Mouse (Mus musculus): Measurements from ENCODE around the gene Rgs7. TPM values are rescaled to one million over a fixed set of nuclear protein-coding genes. Genes with fewer than 3 reads are reported as not detected.

Gene Rgs7
- polyA plus RNA-seq, 1 experiment, result 0.42 TPM

GRCm38 (mm10) chr1:175385581-175386235 is 106.6 kb downstream of the Rgs7 start:
- Histone ChIP-seq H3K4me1 (ENCODE audit: control insufficient read depth, insufficient read depth, low read length) (no peaks in the 10 kb centered on the region), H3K27ac (ENCODE audit: insufficient read depth, low read length) (no peak overlapping the region), H3K4me3 (ENCODE audit: insufficient read depth, low read length) (no peak overlapping the region)
- no peak for TF ChIP-seq CTCF (IDR thresholded peaks at IDR 0.05; ENCODE audit: borderline replicate concordance, insufficient read depth, low read length)
- TF ChIP-seq POLR2A (IDR thresholded peaks at IDR 0.05; ENCODE audit: low read depth, low read length), result no peak

DNA sequence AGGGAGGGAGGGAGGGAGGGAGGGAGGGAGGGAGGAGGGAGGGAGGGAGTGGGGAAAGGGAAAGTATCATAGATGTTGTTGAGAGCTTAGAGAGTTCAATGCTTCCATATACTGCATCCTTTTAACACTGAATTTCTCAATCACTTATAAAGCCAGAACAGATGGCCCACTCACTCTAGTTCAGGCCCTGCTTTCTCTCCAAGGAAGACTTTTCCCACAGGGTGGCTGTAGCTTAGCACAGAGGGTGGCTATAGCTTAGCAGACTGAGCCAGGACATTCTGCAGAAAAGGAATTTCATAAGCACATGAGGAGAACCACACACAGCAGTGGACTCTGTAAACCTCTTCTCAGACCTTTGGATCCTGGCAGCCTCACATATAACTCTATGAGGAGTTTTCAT is 119.7 kb downstream of the Rgs7 start:
- H3K4me1 ChIP-seq (ENCODE audit: control insufficient read depth, insufficient read depth, low read length), result no peaks in the 10 kb centered on the region
- no peak overlapping the region for H3K27ac ChIP-seq (ENCODE audit: insufficient read depth, low read length)
- TF ChIP-seq POLR2A (IDR thresholded peaks at IDR 0.05; ENCODE audit: low read depth, low read length) (no peak), CTCF (IDR thresholded peaks at IDR 0.05; ENCODE audit: borderline replicate concordance, insufficient read depth, low read length) (no peak)
- no peak overlapping the region for H3K4me3 ChIP-seq (ENCODE audit: insufficient read depth, low read length)

DNA sequence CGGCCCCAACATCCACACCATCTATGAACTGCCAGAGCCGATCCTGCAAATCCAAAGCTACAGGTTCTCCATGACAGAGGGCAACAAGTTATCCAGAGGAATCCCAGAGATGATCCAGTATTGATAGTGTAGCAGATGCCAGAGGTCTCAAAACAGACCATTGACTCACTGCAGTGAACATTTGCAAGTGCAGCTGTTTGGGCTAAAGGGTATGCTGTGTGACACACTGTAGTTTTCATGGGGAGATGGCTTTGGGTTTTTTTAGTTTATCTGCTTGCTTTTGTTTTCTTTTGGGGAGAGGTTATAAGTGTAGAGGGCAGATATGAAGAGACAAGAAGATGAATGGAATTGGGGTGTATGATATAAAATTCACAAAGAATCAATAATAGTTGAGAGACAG is 124.2 kb downstream of the Rgs7 start:
- Histone ChIP-seq H3K4me3 (ENCODE audit: insufficient read depth, low read length) (no peak overlapping the region), H3K4me1 (ENCODE audit: control insufficient read depth, insufficient read depth, low read length) (no peaks in the 10 kb centered on the region), H3K27ac (ENCODE audit: insufficient read depth, low read length) (no peak overlapping the region)
- TF ChIP-seq POLR2A (IDR thresholded peaks at IDR 0.05; ENCODE audit: low read depth, low read length) (no peak), CTCF (IDR thresholded peaks at IDR 0.05; ENCODE audit: borderline replicate concordance, insufficient read depth, low read length) (no peak)

GRCm38 (mm10) chr1:175363606-175364005 is 128.7 kb downstream of the Rgs7 start:
- no peak overlapping the region for H3K4me3 ChIP-seq (ENCODE audit: insufficient read depth, low read length)

GRCm38 (mm10) chr1:175359411-175360366 is 132.6 kb downstream of the Rgs7 start:
- Histone ChIP-seq H3K27ac (ENCODE audit: insufficient read depth, low read length) (no peak overlapping the region), H3K4me3 (ENCODE audit: insufficient read depth, low read length) (no peak overlapping the region), H3K4me1 (ENCODE audit: control insufficient read depth, insufficient read depth, low read length) (no peaks in the 10 kb centered on the region)
- TF ChIP-seq CTCF (IDR thresholded peaks at IDR 0.05; ENCODE audit: borderline replicate concordance, insufficient read depth, low read length) (no peak), POLR2A (IDR thresholded peaks at IDR 0.05; ENCODE audit: low read depth, low read length) (no peak)

More at GRCm38 (mm10) chr1:175363606-175364005, 128.7 kb downstream of the Rgs7 start:
- Histone ChIP-seq H3K4me1 (ENCODE audit: control insufficient read depth, insufficient read depth, low read length) (no peaks in the 10 kb centered on the region), H3K27ac (ENCODE audit: insufficient read depth, low read length) (no peak overlapping the region)
- no peak for TF ChIP-seq POLR2A (IDR thresholded peaks at IDR 0.05; ENCODE audit: low read depth, low read length)
- no peak for TF ChIP-seq CTCF (IDR thresholded peaks at IDR 0.05; ENCODE audit: borderline replicate concordance, insufficient read depth, low read length)

GRCm38 (mm10) chr1:175352921-175353320 is 139.4 kb downstream of the Rgs7 start:
- Histone ChIP-seq H3K4me1 (ENCODE audit: control insufficient read depth, insufficient read depth, low read length) (no peaks in the 10 kb centered on the region), H3K27ac (ENCODE audit: insufficient read depth, low read length) (no peak overlapping the region), H3K4me3 (ENCODE audit: insufficient read depth, low read length) (no peak overlapping the region)
- TF ChIP-seq CTCF (IDR thresholded peaks at IDR 0.05; ENCODE audit: borderline replicate concordance, insufficient read depth, low read length) (no peak), POLR2A (IDR thresholded peaks at IDR 0.05; ENCODE audit: low read depth, low read length) (no peak)

DNA sequence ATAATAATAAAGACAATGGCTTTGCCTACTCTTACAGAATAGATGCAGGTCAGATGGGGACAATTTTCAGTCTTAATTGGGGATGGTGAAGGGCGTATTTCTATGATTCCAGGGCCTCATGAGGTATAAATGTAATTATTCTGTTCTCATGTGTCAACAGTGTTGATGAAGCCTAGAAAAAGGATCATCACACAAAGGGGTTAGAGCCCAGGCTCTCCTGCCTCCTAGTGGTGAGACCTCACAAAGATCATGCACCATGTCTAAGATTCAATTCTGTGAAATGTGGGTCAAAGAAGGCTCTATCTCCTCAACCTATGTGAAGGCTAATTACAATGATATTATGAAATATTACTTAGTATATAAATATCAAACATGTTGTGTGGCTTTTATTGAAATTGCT is 146.1 kb downstream of the Rgs7 start:
- H3K4me3 ChIP-seq (ENCODE audit: insufficient read depth, low read length), result no peak overlapping the region
- TF ChIP-seq POLR2A (IDR thresholded peaks at IDR 0.05; ENCODE audit: low read depth, low read length) (no peak), CTCF (IDR thresholded peaks at IDR 0.05; ENCODE audit: borderline replicate concordance, insufficient read depth, low read length) (no peak)
- no peaks in the 10 kb centered on the region for H3K4me1 ChIP-seq (ENCODE audit: control insufficient read depth, insufficient read depth, low read length)
- no peak overlapping the region for H3K27ac ChIP-seq (ENCODE audit: insufficient read depth, low read length)

- Histone ChIP-seq H3K4me3 (ENCODE audit: insufficient read depth, low read length) (no peak overlapping the region), H3K27ac (ENCODE audit: insufficient read depth, low read length) (no peak overlapping the region), H3K4me1 (ENCODE audit: control insufficient read depth, insufficient read depth, low read length) (no peaks in the 10 kb centered on the region)
- TF ChIP-seq POLR2A (IDR thresholded peaks at IDR 0.05; ENCODE audit: low read depth, low read length), result no peak
- TF ChIP-seq CTCF (IDR thresholded peaks at IDR 0.05; ENCODE audit: borderline replicate concordance, insufficient read depth, low read length), result no peak
These were observed 156.1 kb downstream of the Rgs7 start for GRCm38 (mm10) chr1:175336191-175336590.

GRCm38 (mm10) chr1:175333041-175333854 is 159.1 kb downstream of the Rgs7 start:
- no peak overlapping the region for H3K4me3 ChIP-seq (ENCODE audit: insufficient read depth, low read length)
- no peaks in the 10 kb centered on the region for H3K4me1 ChIP-seq (ENCODE audit: control insufficient read depth, insufficient read depth, low read length)
- TF ChIP-seq POLR2A (IDR thresholded peaks at IDR 0.05; ENCODE audit: low read depth, low read length), result no peak
- TF ChIP-seq CTCF (IDR thresholded peaks at IDR 0.05; ENCODE audit: borderline replicate concordance, insufficient read depth, low read length), result no peak
- H3K27ac ChIP-seq (ENCODE audit: insufficient read depth, low read length), result no peak overlapping the region
